Mouse (Mus musculus) embryonic facial prominence, embryonic 15.5 days (tissue): Measurements from ENCODE around the gene Sct. TPM values are rescaled to one million over a fixed set of nuclear protein-coding genes. Genes with fewer than 3 reads are reported as not detected.

Source experiments
- ATAC-seq: fragments of 200-750 bp; cut with Nextera tagmentation; 2 replicates; pipeline ENCODE4 v1.8.0; 2017; ENCODE audit warnings: low read depth, moderate TSS enrichment; ENCODE audit not compliant: insufficient number of reproducible peaks, low FRiP score, low TSS enrichment
- H3K27ac ChIP-seq: fragments of 300-500 bp; sonication (generic); replicated peaks from 2 replicates; pipeline ENCODE4 v1.5.1; 2015; ENCODE audit warnings: mild to moderate bottlenecking, inconsistent platforms
- H3K27me3 ChIP-seq: fragments of 300-500 bp; sonication (generic); 2 replicates; pipeline ENCODE4 v1.6.1; 2015; ENCODE audit warnings: inconsistent platforms
- H3K36me3 ChIP-seq: fragments of 300-500 bp; sonication (generic); 2 replicates; pipeline ENCODE4 v1.6.1; 2015; ENCODE audit warnings: mild to moderate bottlenecking, inconsistent platforms
- H3K4me1 ChIP-seq: fragments of 300-500 bp; sonication (generic); 2 replicates; pipeline ENCODE4 v1.6.1; 2015; ENCODE audit warnings: inconsistent platforms
- H3K4me2 ChIP-seq: fragments of 300-500 bp; sonication (generic); replicated peaks from 2 replicates; pipeline ENCODE4 v1.6.1; 2015; ENCODE audit warnings: mild to moderate bottlenecking, inconsistent platforms
- H3K4me3 ChIP-seq: fragments of 300-500 bp; sonication (generic); replicated peaks from 2 replicates; pipeline ENCODE4 v1.5.1; 2015; ENCODE audit warnings: mild to moderate bottlenecking, inconsistent platforms
- H3K9ac ChIP-seq: fragments of 300-500 bp; sonication (generic); 2 replicates; pipeline ENCODE4 v1.6.1; 2015; ENCODE audit warnings: inconsistent platforms
- H3K9me3 ChIP-seq: fragments of 300-500 bp; sonication (generic); replicated peaks from 2 replicates; pipeline ENCODE4 v1.6.1; 2016; ENCODE audit warnings: inconsistent platforms
- WGBS: fragments of 180-500 bp; shearing (Covaris S2); methylation state at CpG from one replicate; pipeline ENCODE4 v1.1.7; 2015; 5-methylcytosine and 5-hydroxymethylcytosine counted together
- polyA plus RNA-seq: library from polyadenylated mRNA; unstranded; fragments of >200 nt; fragmentation: Nextera tagmentation; extraction: Ambion mirVana; gene quantifications from 2 replicates; pipeline ENCODE4 v1.2.1, GENCODE M21; 2015

The Sct gene
- polyA plus RNA-seq = 5.3 TPM in 2 replicates

GRCm38 (mm10) chr7:141278766-141279590 is at the start of gene Sct:
Gene Sct, minus strand, starts transcription at chr7:141279133.
- no peak; the same call in 1 of the 2 replicates for ATAC-seq

GRCm38 (mm10) chr7:141328373-141328990 is 49.5 kb upstream of the Sct start:
- Histone ChIP-seq H3K4me1 (peaks cover 29% of the 10 kb centered on the region), H3K4me2 (peak overlapping the region; percentile 87), H3K4me3 (peak overlapping the region; percentile 65), H3K9ac (peak overlapping the region; percentile 87), H3K36me3 (peaks cover 16% of the 10 kb centered on the region), H3K27ac (peak overlapping the region; percentile 99), H3K27me3 (no peaks in the 10 kb centered on the region), H3K9me3 (no peaks in the 10 kb centered on the region)
- WGBS = 12% methylated on average over 24 of the region's 24 CpGs
- 0 out of 2 replicates have a peak, but pooled peaks have one; percentile 0 for ATAC-seq

More at GRCm38 (mm10) chr7:141278766-141279590, at the start of gene Sct:
- Histone ChIP-seq H3K36me3 (no peaks in the 10 kb centered on the region), H3K4me3 (peak within 1 kb of the TSS; percentile 48), H3K4me1 (peaks cover 11% of the 10 kb centered on the region), H3K9ac (peak within 1 kb of the TSS; percentile 35), H3K4me2 (peak within 1 kb of the TSS; percentile 96), H3K27me3 (0 out of 2 replicates have a peak, but pooled peaks cover 3% of the 10 kb centered on the region), H3K9me3 (no peaks in the 10 kb centered on the region), H3K27ac (no peak within 1 kb of the TSS)
- whole genome bisulfite sequencing = 2% methylated on average over 41 of the region's 46 CpGs

- Histone ChIP-seq H3K9me3 (no peaks in the 10 kb centered on the region), H3K27me3 (no peaks in the 10 kb centered on the region), H3K36me3 (peaks cover 16% of the 10 kb centered on the region), H3K4me3 (peak within 1 kb of the TSS; percentile 65), H3K27ac (peak within 1 kb of the TSS; percentile 99), H3K4me1 (peaks cover 29% of the 10 kb centered on the region), H3K9ac (peak within 1 kb of the TSS; percentile 87), H3K4me2 (peak within 1 kb of the TSS; percentile 87)
- peak; percentile 97 for ATAC-seq
- under 1% methylated on average over 104 of the region's 105 CpGs for WGBS
Observed at GRCm38 (mm10) chr7:141327469-141328372, 48.8 kb upstream of the Sct start, which contains the start of the genes Deaf1 and Tmem80. Gene Deaf1, minus strand, starts transcription at chr7:141327690. Gene Tmem80, plus strand, starts transcription at chr7:141327739.

GRCm38 (mm10) chr7:141326546-141327446 is 47.9 kb upstream of the Sct start:
- H3K9ac ChIP-seq = peak overlapping the region; percentile 87
- H3K36me3 ChIP-seq = peaks cover 25% of the 10 kb centered on the region
- H3K27ac ChIP-seq = peak overlapping the region; percentile 99
- peak overlapping the region; percentile 87 for H3K4me2 ChIP-seq
- ATAC-seq = peak; percentile 6; the same call in 1 of the 2 replicates
- peaks cover 29% of the 10 kb centered on the region for H3K4me1 ChIP-seq
- no peaks in the 10 kb centered on the region for H3K27me3 ChIP-seq
- peak overlapping the region; percentile 65 for H3K4me3 ChIP-seq
- no peaks in the 10 kb centered on the region for H3K9me3 ChIP-seq
- 4% methylated on average over 34 of the region's 35 CpGs for WGBS

GRCm38 (mm10) chr7:141324686-141325085 is 45.8 kb upstream of the Sct start:
- no peak overlapping the region for H3K4me2 ChIP-seq
- no peaks in the 10 kb centered on the region for H3K9me3 ChIP-seq
- H3K4me1 ChIP-seq = peaks cover 29% of the 10 kb centered on the region
- 96% methylated on average over 1 of the region's 1 CpGs for WGBS
- no peak for ATAC-seq
- H3K4me3 ChIP-seq = no peak overlapping the region
- peaks cover 45% of the 10 kb centered on the region for H3K36me3 ChIP-seq
- H3K27me3 ChIP-seq = no peaks in the 10 kb centered on the region
- H3K9ac ChIP-seq = no peak overlapping the region
- H3K27ac ChIP-seq = no peak overlapping the region

GRCm38 (mm10) chr7:141319446-141319845 is 40.5 kb upstream of the Sct start:
- Histone ChIP-seq H3K9me3 (no peaks in the 10 kb centered on the region), H3K4me2 (no peak overlapping the region), H3K9ac (no peak overlapping the region), H3K4me1 (no peaks in the 10 kb centered on the region), H3K27me3 (no peaks in the 10 kb centered on the region), H3K36me3 (peaks cover 93% of the 10 kb centered on the region), H3K27ac (no peak overlapping the region), H3K4me3 (no peak overlapping the region)
- WGBS = 69% methylated on average over 2 of the region's 2 CpGs
- no peak for ATAC-seq

GRCm38 (mm10) chr7:141317619-141318132 is 38.7 kb upstream of the Sct start:
- Histone ChIP-seq H3K36me3 (peaks cover 93% of the 10 kb centered on the region), H3K9ac (no peak overlapping the region), H3K4me3 (no peak overlapping the region), H3K4me1 (no peaks in the 10 kb centered on the region), H3K4me2 (no peak overlapping the region), H3K27me3 (no peaks in the 10 kb centered on the region), H3K9me3 (no peaks in the 10 kb centered on the region), H3K27ac (no peak overlapping the region)
- no peak for ATAC-seq
- 81% methylated on average over 1 of the region's 1 CpGs for WGBS

- Histone ChIP-seq H3K4me3 (no peak overlapping the region), H3K4me2 (no peak overlapping the region), H3K27ac (no peak overlapping the region), H3K9ac (no peak overlapping the region), H3K9me3 (no peaks in the 10 kb centered on the region), H3K36me3 (peaks cover 93% of the 10 kb centered on the region), H3K4me1 (no peaks in the 10 kb centered on the region), H3K27me3 (no peaks in the 10 kb centered on the region)
- WGBS = 80% methylated on average over 5 of the region's 5 CpGs
- ATAC-seq = no peak
Observed at GRCm38 (mm10) chr7:141315974-141316373, 37.0 kb upstream of the Sct start.

- H3K4me2 ChIP-seq = no peak overlapping the region
- ATAC-seq = no peak
- no peaks in the 10 kb centered on the region for H3K4me1 ChIP-seq
- no peaks in the 10 kb centered on the region for H3K9me3 ChIP-seq
- no peak overlapping the region for H3K4me3 ChIP-seq
- no peak overlapping the region for H3K9ac ChIP-seq
- H3K36me3 ChIP-seq = peaks cover 93% of the 10 kb centered on the region
- WGBS = 86% methylated on average over 8 of the region's 8 CpGs
- H3K27me3 ChIP-seq = no peaks in the 10 kb centered on the region
- no peak overlapping the region for H3K27ac ChIP-seq
Observed at GRCm38 (mm10) chr7:141315076-141315475, 36.1 kb upstream of the Sct start.

- 94% methylated on average over 2 of the region's 2 CpGs for WGBS
- peaks cover 95% of the 10 kb centered on the region for H3K36me3 ChIP-seq
- H3K27me3 ChIP-seq = no peaks in the 10 kb centered on the region
- ATAC-seq = no peak
- H3K9ac ChIP-seq = no peak overlapping the region
- no peaks in the 10 kb centered on the region for H3K9me3 ChIP-seq
- no peak overlapping the region for H3K4me2 ChIP-seq
- H3K4me3 ChIP-seq = no peak overlapping the region
- H3K27ac ChIP-seq = no peak overlapping the region
- H3K4me1 ChIP-seq = no peaks in the 10 kb centered on the region
Observed at GRCm38 (mm10) chr7:141314416-141314815, 35.5 kb upstream of the Sct start.
